Mouse (Mus musculus) forebrain, embryonic 10.5 days (tissue): Measurements from ENCODE around the gene Osgin1. TPM values are rescaled to one million over a fixed set of nuclear protein-coding genes. Genes with fewer than 3 reads are reported as not detected.
A peak's percentile ranks its signal among the peaks of the same experiment; 100 is the strongest.

Source experiments
- DNase-seq: peaks from one replicate; pipeline ENCODE4 v3.0.0-alpha.2; 2017; ENCODE audit warnings: low spot score; ENCODE audit errors: extremely low spot score
- H3K27ac ChIP-seq: fragments of 300-500 bp; sonication (generic); 2 replicates; pipeline ENCODE4 v1.5.1; 2016; ENCODE audit warnings: mild to moderate bottlenecking
- H3K27me3 ChIP-seq: fragments of 300-500 bp; sonication (generic); 2 replicates; pipeline ENCODE4 v1.6.1; 2016; ENCODE audit warnings: mild to moderate bottlenecking; ENCODE audit not compliant: poor library complexity, severe bottlenecking
- H3K36me3 ChIP-seq: fragments of 300-500 bp; sonication (generic); replicated peaks from 2 replicates; pipeline ENCODE4 v1.6.1; 2016; ENCODE audit warnings: mild to moderate bottlenecking, moderate library complexity
- H3K4me1 ChIP-seq: fragments of 300-500 bp; sonication (generic); 2 replicates; pipeline ENCODE4 v1.6.1; 2016
- H3K4me3 ChIP-seq: fragments of 300-500 bp; sonication (generic); 2 replicates; pipeline ENCODE4 v1.5.1; 2016; ENCODE audit warnings: mild to moderate bottlenecking, moderate library complexity
- H3K9me3 ChIP-seq: fragments of 300-500 bp; sonication (generic); 2 replicates; pipeline ENCODE4 v1.6.1; 2016; ENCODE audit warnings: mild to moderate bottlenecking, moderate library complexity
- WGBS: fragments of 180-500 bp; shearing (Covaris S2); methylation state at CpG from one replicate; pipeline ENCODE4 v1.1.7; 2016; 5-methylcytosine and 5-hydroxymethylcytosine counted together
- polyA plus RNA-seq: library from polyadenylated mRNA; unstranded; fragments of >200 nt; fragmentation: Nextera tagmentation; extraction: Ambion mirVana; gene quantifications from 2 replicates; pipeline ENCODE4 v1.2.1, GENCODE M21; 2016

Osgin1 gene
- polyA plus RNA-seq, 1 experiment from 2014 or later: 0.73 TPM

GRCm38 (mm10) chr8:119404648-119405047, 29.3 kb upstream of the Osgin1 start:
- Histone ChIP-seq H3K27me3 (no peaks in the 10 kb centered on the region), H3K27ac (no peak overlapping the region), H3K4me3 (no peak overlapping the region), H3K36me3 (peaks cover 38% of the 10 kb centered on the region), H3K4me1 (no peaks in the 10 kb centered on the region), H3K9me3 (no peaks in the 10 kb centered on the region)
- WGBS: 89% methylated on average over 5 of the region's 5 CpGs
- DNase-seq: no peak

DNA sequence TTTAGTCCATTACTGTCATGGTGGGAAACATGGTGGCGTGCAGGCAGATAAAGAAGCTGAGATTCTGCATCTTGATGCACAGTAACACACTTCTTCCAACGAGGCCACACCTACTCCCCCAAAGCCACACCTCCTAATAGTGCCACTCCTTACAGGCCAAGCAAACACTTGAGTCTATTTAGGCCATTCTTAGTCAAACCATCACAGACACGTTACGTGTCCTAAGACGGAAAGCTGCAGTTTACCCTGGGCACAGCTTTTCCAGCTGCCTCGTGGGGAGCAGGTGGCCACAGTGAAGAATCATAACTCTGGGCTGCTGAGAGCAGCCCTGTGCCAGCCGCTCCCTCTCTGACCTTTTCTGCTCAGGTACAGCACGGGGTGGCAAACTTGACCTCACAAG, 25.6 kb upstream of the Osgin1 start:
- Histone ChIP-seq H3K36me3 (peaks cover 53% of the 10 kb centered on the region), H3K27me3 (peaks cover 9% of the 10 kb centered on the region), H3K9me3 (no peaks in the 10 kb centered on the region), H3K4me3 (no peak overlapping the region), H3K27ac (no peak overlapping the region), H3K4me1 (peaks cover 7% of the 10 kb centered on the region)
- DNase-seq: no peak
- 93% methylated on average over 8 of the region's 8 CpGs for WGBS

DNA sequence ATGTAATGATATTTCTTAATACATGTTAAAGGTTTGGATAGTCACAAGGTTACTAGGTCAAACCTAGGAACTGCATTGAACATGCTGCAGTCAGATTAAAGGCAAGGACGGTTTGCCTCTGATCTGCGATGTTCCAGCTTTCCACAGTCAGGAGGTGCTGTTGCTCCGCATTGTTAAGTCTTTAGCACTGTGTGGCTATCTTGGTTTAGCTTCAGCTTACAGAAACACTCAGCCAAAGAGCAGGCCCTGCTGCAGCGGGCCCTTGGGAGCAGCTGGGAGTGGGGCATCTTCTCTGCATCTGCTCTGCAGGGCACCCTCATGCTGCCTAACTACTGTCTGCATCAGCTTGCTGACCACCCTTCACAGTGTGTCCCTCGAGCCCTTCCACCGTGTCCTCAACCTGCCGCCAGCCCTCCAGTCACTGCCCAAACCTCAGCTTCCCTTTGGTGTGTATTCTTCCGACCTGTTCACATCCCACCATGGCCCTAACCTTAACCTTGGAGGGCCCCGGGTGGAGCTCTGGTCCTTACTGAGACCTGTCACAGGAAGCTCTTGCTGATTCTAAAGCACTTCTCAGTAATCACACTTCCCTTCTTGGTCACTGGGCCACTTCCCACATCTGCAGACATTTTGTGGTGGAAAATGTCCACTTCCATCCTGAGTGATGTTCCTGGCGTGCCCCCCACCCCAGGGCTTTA, 21.7 kb upstream of the Osgin1 start:
- Histone ChIP-seq H3K36me3 (peaks cover 43% of the 10 kb centered on the region), H3K27me3 (peaks cover 42% of the 10 kb centered on the region), H3K4me1 (peaks cover 16% of the 10 kb centered on the region), H3K4me3 (no peak overlapping the region), H3K9me3 (no peaks in the 10 kb centered on the region), H3K27ac (no peak overlapping the region)
- no peak for DNase-seq
- WGBS: 56% methylated on average over 10 of the region's 10 CpGs

DNA sequence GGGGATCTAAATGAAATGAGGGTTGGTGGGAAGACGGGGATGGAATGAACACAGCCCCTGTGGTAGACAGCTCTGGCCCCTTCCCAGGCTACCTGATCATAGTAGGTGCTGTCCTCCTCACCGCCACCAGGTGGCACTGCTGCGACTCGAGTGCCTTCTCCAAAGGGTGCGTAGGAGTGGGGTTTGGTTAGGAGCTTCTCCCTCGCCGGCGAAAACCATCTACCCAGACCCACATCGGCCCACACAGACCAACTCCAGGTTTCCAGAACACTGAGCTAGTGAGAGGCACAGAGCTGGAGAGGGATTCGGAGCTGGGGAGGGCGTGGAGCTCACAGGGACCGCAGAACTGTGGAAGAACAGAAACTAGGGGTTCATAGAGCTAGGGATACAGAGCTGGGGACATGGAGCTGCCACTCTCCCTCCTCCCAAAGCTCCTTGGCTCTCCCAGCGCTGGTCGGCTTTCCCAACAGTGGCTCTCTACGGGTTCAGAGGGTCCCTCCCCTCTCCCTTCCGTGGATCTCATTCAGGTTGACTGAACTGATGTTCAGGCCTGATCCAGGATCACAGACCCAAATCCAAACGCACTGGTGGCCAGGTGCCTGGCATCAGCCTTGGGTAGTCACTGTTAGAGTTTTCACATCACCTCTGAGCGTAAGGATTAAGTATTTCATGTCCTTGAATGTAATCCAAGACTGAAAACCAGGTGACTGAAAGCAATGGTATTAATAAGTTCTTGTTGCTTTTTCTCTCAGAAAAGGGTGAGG, 21.0 kb upstream of the Osgin1 start:
- Histone ChIP-seq H3K27me3 (peaks cover 42% of the 10 kb centered on the region), H3K4me3 (peak overlapping the region; percentile 39), H3K36me3 (peaks cover 36% of the 10 kb centered on the region), H3K9me3 (no peaks in the 10 kb centered on the region), H3K4me1 (peaks cover 16% of the 10 kb centered on the region), H3K27ac (peak overlapping the region; percentile 66)
- DNase-seq: peak; percentile 82
- 12% methylated on average over 18 of the region's 18 CpGs for WGBS

DNA sequence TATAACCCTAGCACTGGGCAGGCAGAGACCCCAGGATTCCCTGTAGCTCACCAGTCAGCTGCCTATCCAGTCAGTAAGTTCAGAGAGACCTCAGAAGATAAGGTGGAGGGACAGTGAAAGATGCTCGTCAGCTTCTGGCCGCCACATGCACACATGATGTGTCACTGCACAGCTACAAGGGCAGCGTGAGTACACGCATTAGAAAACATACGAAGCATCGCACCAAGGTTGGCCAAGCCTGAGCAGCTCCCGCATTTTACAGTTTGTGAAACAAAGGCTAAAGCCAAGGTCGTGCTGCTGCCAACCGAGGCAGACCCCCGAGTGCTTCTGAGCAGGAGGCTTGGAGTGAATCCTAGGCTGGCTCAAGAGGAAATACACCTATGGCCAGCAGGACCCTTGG, 20.3 kb upstream of the Osgin1 start:
- peaks cover 42% of the 10 kb centered on the region for H3K27me3 ChIP-seq
- no peak for DNase-seq
- H3K36me3 ChIP-seq: peaks cover 29% of the 10 kb centered on the region
- H3K9me3 ChIP-seq: no peaks in the 10 kb centered on the region
- 85% methylated on average over 10 of the region's 10 CpGs for WGBS
- no peak overlapping the region for H3K4me3 ChIP-seq
- no peak overlapping the region for H3K27ac ChIP-seq
- H3K4me1 ChIP-seq: peaks cover 16% of the 10 kb centered on the region

DNA sequence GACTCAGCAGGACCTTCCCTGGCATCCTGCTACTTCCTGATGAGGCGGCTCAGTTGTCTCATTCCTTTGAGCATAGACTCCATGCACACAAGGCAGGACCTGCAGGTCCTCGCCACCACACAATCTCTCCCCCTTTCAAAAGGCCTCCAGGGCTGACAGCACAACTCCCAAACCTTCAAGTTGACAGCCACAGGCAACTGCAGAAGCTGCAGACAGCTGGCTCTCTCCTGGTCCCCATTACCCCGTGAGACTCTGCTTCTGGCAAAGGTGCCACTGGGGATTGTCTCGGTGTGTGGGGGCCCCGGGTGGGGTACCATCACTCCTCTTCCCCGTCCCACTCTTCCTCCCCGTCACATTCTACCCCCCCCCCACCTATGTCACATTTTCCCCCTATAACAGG, 13.6 kb upstream of the Osgin1 start:
- DNase-seq: no peak
- WGBS: 75% methylated on average over 7 of the region's 7 CpGs
- Histone ChIP-seq H3K4me1 (peaks cover 45% of the 10 kb centered on the region), H3K27ac (no peak overlapping the region), H3K4me3 (no peak overlapping the region), H3K9me3 (no peaks in the 10 kb centered on the region), H3K36me3 (no peaks in the 10 kb centered on the region), H3K27me3 (peaks cover 15% of the 10 kb centered on the region)

- Histone ChIP-seq H3K9me3 (no peaks in the 10 kb centered on the region), H3K36me3 (no peaks in the 10 kb centered on the region), H3K4me3 (no peak overlapping the region), H3K27me3 (peaks cover 1% of the 10 kb centered on the region), H3K27ac (peak overlapping the region; percentile 40; the same call in 1 of the 2 replicates), H3K4me1 (peaks cover 37% of the 10 kb centered on the region)
- no peak for DNase-seq
- WGBS: 61% methylated on average over 9 of the region's 9 CpGs
Measured at GRCm38 (mm10) chr8:119421603-119422122, 12.3 kb upstream of the Osgin1 start.

- no peaks in the 10 kb centered on the region; the same call in 1 of the 2 replicates for H3K27me3 ChIP-seq
- H3K27ac ChIP-seq: peak overlapping the region; percentile 40
- no peaks in the 10 kb centered on the region for H3K36me3 ChIP-seq
- WGBS: 65% methylated on average over 9 of the region's 9 CpGs
- H3K4me1 ChIP-seq: peaks cover 36% of the 10 kb centered on the region
- H3K9me3 ChIP-seq: no peaks in the 10 kb centered on the region
- no peak for DNase-seq
- no peak overlapping the region for H3K4me3 ChIP-seq
Measured at GRCm38 (mm10) chr8:119422123-119422711, 11.7 kb upstream of the Osgin1 start.

GRCm38 (mm10) chr8:119423631-119424141, 10.2 kb upstream of the Osgin1 start:
- WGBS: 79% methylated on average over 9 of the region's 9 CpGs
- no peaks in the 10 kb centered on the region for H3K27me3 ChIP-seq
- no peaks in the 10 kb centered on the region for H3K9me3 ChIP-seq
- no peak overlapping the region for H3K4me3 ChIP-seq
- DNase-seq: no peak
- H3K4me1 ChIP-seq: peaks cover 43% of the 10 kb centered on the region
- no peak overlapping the region for H3K27ac ChIP-seq
- H3K36me3 ChIP-seq: no peaks in the 10 kb centered on the region

DNA sequence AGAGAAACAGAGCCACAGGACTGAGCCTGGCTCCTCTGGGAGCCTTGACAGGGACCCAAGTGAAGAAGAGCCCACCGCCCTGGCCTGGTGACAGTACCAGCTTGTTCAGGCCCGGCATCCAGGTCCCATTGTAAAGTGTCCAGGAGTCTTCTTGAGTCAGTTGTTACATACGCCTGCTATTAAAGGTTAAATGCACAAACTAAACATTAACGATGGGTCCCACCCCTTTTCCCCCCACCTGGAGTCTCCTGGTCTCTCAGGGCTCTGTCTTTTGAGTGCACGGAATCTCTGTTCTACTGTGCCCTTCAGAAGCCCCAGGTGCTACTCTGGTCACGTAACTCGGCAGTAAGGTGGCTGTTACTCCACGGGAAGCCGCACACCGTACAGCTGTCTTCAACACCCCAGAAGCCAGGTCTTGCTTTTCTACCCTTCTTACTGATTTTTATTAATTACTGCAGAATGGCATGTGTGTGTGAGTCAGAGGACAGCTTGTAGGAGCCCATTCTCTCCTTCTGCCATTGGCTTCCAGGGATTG, 9.7 kb upstream of the Osgin1 start:
- H3K4me1 ChIP-seq: peaks cover 38% of the 10 kb centered on the region
- H3K9me3 ChIP-seq: no peaks in the 10 kb centered on the region
- 87% methylated on average over 10 of the region's 10 CpGs for WGBS
- H3K27me3 ChIP-seq: no peaks in the 10 kb centered on the region
- DNase-seq: no peak
- peak overlapping the region; percentile 53 for H3K27ac ChIP-seq
- H3K36me3 ChIP-seq: no peaks in the 10 kb centered on the region
- H3K4me3 ChIP-seq: no peak overlapping the region

GRCm38 (mm10) chr8:119424740-119425139, 9.2 kb upstream of the Osgin1 start:
- peak overlapping the region; percentile 53 for H3K27ac ChIP-seq
- no peak overlapping the region for H3K4me3 ChIP-seq
- peaks cover 33% of the 10 kb centered on the region for H3K4me1 ChIP-seq

DNA sequence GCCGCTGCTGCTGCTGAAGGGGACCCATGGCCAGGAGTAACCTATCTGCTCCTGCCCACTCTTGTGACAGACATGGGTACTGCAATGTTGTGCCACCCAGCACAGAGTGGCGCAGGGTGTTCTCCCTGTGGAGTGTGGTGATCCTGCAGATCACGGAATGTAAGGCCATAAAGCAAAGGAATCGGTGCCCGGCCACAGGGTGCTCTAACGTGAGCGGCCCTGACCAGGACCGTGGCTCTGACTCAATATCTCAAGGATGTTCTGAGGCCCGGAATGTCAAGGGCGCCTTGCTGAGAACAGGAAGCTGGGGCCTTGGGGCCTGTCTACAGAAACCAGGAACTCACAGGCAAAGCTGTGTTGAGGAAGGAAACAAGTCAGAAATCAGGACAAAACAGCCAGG, 8.4 kb upstream of the Osgin1 start:
- WGBS: 91% methylated on average over 10 of the region's 10 CpGs
- peaks cover 29% of the 10 kb centered on the region for H3K4me1 ChIP-seq

More at GRCm38 (mm10) chr8:119424740-119425139, 9.2 kb upstream of the Osgin1 start:
- Histone ChIP-seq H3K36me3 (no peaks in the 10 kb centered on the region), H3K27me3 (no peaks in the 10 kb centered on the region), H3K9me3 (no peaks in the 10 kb centered on the region)
- 84% methylated on average over 10 of the region's 10 CpGs for WGBS
- DNase-seq: no peak

More for the DNA sequence above, 8.4 kb upstream of the Osgin1 start:
- no peak overlapping the region for H3K4me3 ChIP-seq
- no peak for DNase-seq
- H3K36me3 ChIP-seq: no peaks in the 10 kb centered on the region
- no peaks in the 10 kb centered on the region for H3K27me3 ChIP-seq
- H3K27ac ChIP-seq: no peak overlapping the region
- no peaks in the 10 kb centered on the region for H3K9me3 ChIP-seq
